Mouse (Mus musculus) midbrain, embryonic 14.5 days (tissue): Measurements from ENCODE around the gene Ssr2. TPM values are rescaled to one million over a fixed set of nuclear protein-coding genes. Genes with fewer than 3 reads are reported as not detected.

Source experiments
- ATAC-seq: fragments of 200-750 bp; cut with Nextera tagmentation; 2 replicates; pipeline ENCODE4 v1.8.0; 2017; ENCODE audit warnings: moderate number of reproducible peaks, moderate library complexity; ENCODE audit not compliant: low FRiP score, low TSS enrichment
- DNase-seq: peaks from one replicate; pipeline ENCODE4 v3.0.0-alpha.2; 2015
- H3K27ac ChIP-seq: fragments of 300-500 bp; sonication (generic); replicated peaks from 2 replicates; pipeline ENCODE4 v1.5.1; 2014; ENCODE audit warnings: mild to moderate bottlenecking, low read depth, low read length, moderate library complexity
- H3K27me3 ChIP-seq: fragments of 300-500 bp; sonication (generic); 2 replicates; pipeline ENCODE4 v1.6.1; 2014; ENCODE audit warnings: low read length, control low read depth, mixed read lengths; ENCODE audit not compliant: control insufficient read depth, insufficient read depth
- H3K36me3 ChIP-seq: fragments of 300-500 bp; sonication (generic); 2 replicates; pipeline ENCODE4 v1.6.1; 2014; ENCODE audit warnings: low read length, control low read depth; ENCODE audit not compliant: control insufficient read depth, insufficient read depth
- H3K4me1 ChIP-seq: fragments of 300-500 bp; sonication (generic); 2 replicates; pipeline ENCODE4 v1.6.1; 2014; ENCODE audit warnings: mild to moderate bottlenecking, antibody characterized with exemption, low read length, control low read depth; ENCODE audit not compliant: control insufficient read depth, insufficient read depth
- H3K4me2 ChIP-seq: fragments of 300-500 bp; sonication (generic); 2 replicates; pipeline ENCODE4 v1.6.1; 2014; ENCODE audit warnings: mild to moderate bottlenecking, low read length, moderate library complexity
- H3K4me3 ChIP-seq: fragments of 300-500 bp; sonication (generic); replicated peaks from 2 replicates; pipeline ENCODE4 v1.5.1; 2014; ENCODE audit warnings: low read depth, low read length
- H3K9ac ChIP-seq: fragments of 300-500 bp; sonication (generic); replicated peaks from 2 replicates; pipeline ENCODE4 v1.6.1; 2014; ENCODE audit warnings: mild to moderate bottlenecking, low read length, moderate library complexity
- H3K9me3 ChIP-seq: fragments of 300-500 bp; sonication (generic); 2 replicates; pipeline ENCODE4 v1.6.1; 2016; ENCODE audit warnings: low read length, control low read depth, mixed read lengths; ENCODE audit not compliant: control insufficient read depth
- WGBS: fragments of 180-500 bp; shearing (Covaris S2); extraction: QIAGEN DNeasy Blood & Tissue Kit; methylation state at CpG from one replicate; pipeline ENCODE4 v1.1.7; 2014; 5-methylcytosine and 5-hydroxymethylcytosine counted together
- polyA plus RNA-seq: library from polyadenylated mRNA; unstranded; fragments of >200 nt; fragmentation: Nextera tagmentation; extraction: Ambion mirVana; gene quantifications from 2 replicates; pipeline ENCODE4 v1.2.1, GENCODE M21; 2014

Gene Ssr2
- polyA plus RNA-seq, 1 experiment from 2014 or later, result 114 TPM

- H3K4me1 ChIP-seq, result peaks cover 62% of the 10 kb centered on the region
- no peaks in the 10 kb centered on the region for H3K9me3 ChIP-seq
- WGBS, result under 1% methylated on average over 18 of the region's 31 CpGs
- H3K27me3 ChIP-seq, result no peaks in the 10 kb centered on the region
- H3K9ac ChIP-seq, result peak within 1 kb of the TSS; percentile 98
- ATAC-seq (no peak), DNase-seq (no peak)
- peak within 1 kb of the TSS; percentile 98 for H3K4me2 ChIP-seq
- peak within 1 kb of the TSS; percentile 52 for H3K4me3 ChIP-seq
- H3K36me3 ChIP-seq, result peaks cover 26% of the 10 kb centered on the region
- peak within 1 kb of the TSS; percentile 99 for H3K27ac ChIP-seq
Measured at GRCm38 (mm10) chr3:88532299-88532674, 43.4 kb upstream of the Ssr2 start, which contains the start of gene Mex3a. Gene Mex3a, plus strand, starts transcription at chr3:88532395.

- H3K27me3 ChIP-seq, result no peaks in the 10 kb centered on the region
- peak overlapping the region; percentile 98 for H3K4me2 ChIP-seq
- H3K27ac ChIP-seq, result peak overlapping the region; percentile 99
- H3K4me3 ChIP-seq, result peak overlapping the region; percentile 52
- no peaks in the 10 kb centered on the region for H3K9me3 ChIP-seq
- ATAC-seq (peak; percentile 18), DNase-seq (peak; percentile 82)
- WGBS, result 0% methylated on average over 40 of the region's 40 CpGs
- peaks cover 62% of the 10 kb centered on the region for H3K4me1 ChIP-seq
- peaks cover 32% of the 10 kb centered on the region for H3K36me3 ChIP-seq
- H3K9ac ChIP-seq, result peak overlapping the region; percentile 98
Measured at GRCm38 (mm10) chr3:88532689-88533511, 42.8 kb upstream of the Ssr2 start.

DNA sequence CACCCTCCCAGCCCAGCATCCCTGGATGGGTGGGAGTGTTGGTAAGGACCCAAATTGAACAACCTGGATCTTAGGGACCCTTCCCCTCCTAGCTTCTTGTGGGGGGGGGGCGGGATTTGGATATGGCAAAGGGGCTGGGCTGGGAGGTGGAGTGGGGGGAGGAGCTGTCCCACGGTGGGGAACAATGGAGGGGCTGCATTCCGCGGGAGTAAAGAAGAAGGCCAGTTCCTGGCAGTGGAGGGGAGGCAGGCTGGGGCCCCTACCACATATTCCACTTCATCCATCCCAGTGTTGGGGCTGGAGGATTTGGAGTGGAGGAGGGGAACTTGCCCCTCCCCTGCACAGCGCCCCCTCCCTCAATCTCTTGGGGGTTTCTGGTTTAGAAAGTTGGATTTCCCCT is 42.0 kb upstream of the Ssr2 start:
- DNase-seq (peak; percentile 36), ATAC-seq (no peak)
- peak overlapping the region; percentile 52 for H3K4me3 ChIP-seq
- no peaks in the 10 kb centered on the region for H3K9me3 ChIP-seq
- H3K27ac ChIP-seq, result peak overlapping the region; percentile 99
- H3K27me3 ChIP-seq, result no peaks in the 10 kb centered on the region
- H3K4me2 ChIP-seq, result peak overlapping the region; percentile 98
- peak overlapping the region; percentile 98 for H3K9ac ChIP-seq
- WGBS, result 3% methylated on average over 5 of the region's 5 CpGs
- H3K4me1 ChIP-seq, result peaks cover 65% of the 10 kb centered on the region
- peaks cover 40% of the 10 kb centered on the region for H3K36me3 ChIP-seq

- DNase-seq, result no peak
- H3K4me1 ChIP-seq, result peaks cover 61% of the 10 kb centered on the region
- peak overlapping the region; percentile 72 for H3K27ac ChIP-seq
- H3K36me3 ChIP-seq, result peaks cover 49% of the 10 kb centered on the region
- 2% methylated on average over 3 of the region's 3 CpGs for WGBS
- peak overlapping the region; percentile 52 for H3K4me3 ChIP-seq
- H3K9ac ChIP-seq, result peak overlapping the region; percentile 98
- H3K9me3 ChIP-seq, result no peaks in the 10 kb centered on the region
- H3K4me2 ChIP-seq, result peak overlapping the region; percentile 98
- no peaks in the 10 kb centered on the region for H3K27me3 ChIP-seq
- ATAC-seq, result no peak
Measured at GRCm38 (mm10) chr3:88535005-88535404, 40.7 kb upstream of the Ssr2 start.

DNA sequence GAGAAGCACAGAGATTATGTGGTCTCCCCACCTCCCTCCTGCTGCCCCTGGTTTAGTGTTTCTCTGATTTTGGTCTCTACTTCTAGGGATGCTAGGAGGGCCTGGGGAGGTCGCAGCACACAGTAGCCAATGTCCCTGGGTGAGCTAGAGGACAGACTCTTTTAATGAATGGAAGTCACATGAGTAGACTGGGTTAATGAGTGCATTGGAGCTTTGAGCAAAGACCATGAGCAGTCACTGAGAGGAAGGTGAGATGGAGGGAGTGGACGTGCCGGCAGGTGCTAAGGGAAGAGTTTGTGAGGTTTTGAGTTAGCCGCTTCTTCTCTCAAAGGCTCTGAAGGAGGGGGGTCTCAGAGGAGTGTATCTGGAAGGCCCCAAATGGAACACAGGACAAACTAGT is 40.1 kb upstream of the Ssr2 start:
- H3K4me1 ChIP-seq, result peaks cover 61% of the 10 kb centered on the region
- ATAC-seq, result no peak
- H3K27ac ChIP-seq, result peak overlapping the region; percentile 72
- peak overlapping the region; percentile 52 for H3K4me3 ChIP-seq
- H3K36me3 ChIP-seq, result peaks cover 54% of the 10 kb centered on the region
- H3K27me3 ChIP-seq, result no peaks in the 10 kb centered on the region
- H3K4me2 ChIP-seq, result peak overlapping the region; percentile 98
- H3K9me3 ChIP-seq, result no peaks in the 10 kb centered on the region
- 23% methylated on average over 4 of the region's 4 CpGs for WGBS
- H3K9ac ChIP-seq, result peak overlapping the region; percentile 98
- DNase-seq, result peak; percentile 17

DNA sequence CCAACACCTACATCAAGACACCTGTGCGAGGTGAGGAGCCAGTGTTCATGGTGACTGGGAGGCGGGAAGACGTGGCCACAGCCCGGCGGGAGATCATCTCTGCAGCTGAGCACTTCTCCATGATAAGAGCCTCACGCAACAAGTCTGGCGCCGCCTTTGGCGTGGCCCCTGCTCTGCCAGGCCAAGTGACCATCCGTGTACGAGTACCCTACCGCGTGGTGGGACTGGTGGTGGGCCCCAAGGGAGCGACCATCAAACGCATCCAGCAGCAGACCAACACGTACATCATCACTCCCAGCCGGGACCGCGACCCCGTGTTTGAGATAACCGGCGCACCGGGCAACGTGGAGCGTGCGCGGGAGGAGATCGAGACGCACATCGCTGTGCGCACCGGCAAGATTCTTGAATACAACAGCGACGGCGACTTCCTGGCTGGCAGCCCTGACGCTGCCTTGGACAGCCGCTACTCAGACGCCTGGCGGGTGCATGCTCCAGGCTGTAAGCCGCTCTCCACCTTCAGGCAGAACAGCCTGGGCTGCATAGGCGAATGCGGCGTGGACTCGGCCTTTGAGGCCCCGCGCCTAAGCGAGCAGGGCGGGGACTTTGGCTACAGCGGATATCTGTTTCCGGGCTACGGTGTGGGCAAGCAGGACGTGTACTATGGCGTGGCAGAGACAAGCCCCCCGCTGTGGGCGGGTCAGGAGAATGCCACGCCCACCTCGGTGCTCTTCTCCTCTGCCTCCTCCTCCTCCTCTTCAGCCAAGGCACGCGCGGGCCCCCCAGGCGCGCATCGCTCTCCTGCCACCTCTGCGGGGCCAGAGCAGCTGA is 39.4 kb upstream of the Ssr2 start:
- Histone ChIP-seq H3K4me1 (peaks cover 63% of the 10 kb centered on the region), H3K9ac (peak overlapping the region; percentile 98), H3K4me2 (peak overlapping the region; percentile 98), H3K4me3 (peak overlapping the region; percentile 52), H3K9me3 (no peaks in the 10 kb centered on the region), H3K27ac (peak overlapping the region; percentile 72), H3K36me3 (peaks cover 61% of the 10 kb centered on the region), H3K27me3 (no peaks in the 10 kb centered on the region)
- ATAC-seq, result no peak
- DNase-seq, result peak; percentile 74
- 3% methylated on average over 64 of the region's 64 CpGs for WGBS

GRCm38 (mm10) chr3:88537146-88537545 is 38.5 kb upstream of the Ssr2 start:
- peaks cover 65% of the 10 kb centered on the region for H3K36me3 ChIP-seq
- H3K9ac ChIP-seq, result peak overlapping the region; percentile 98
- ATAC-seq (no peak), DNase-seq (no peak)
- H3K9me3 ChIP-seq, result no peaks in the 10 kb centered on the region
- peaks cover 70% of the 10 kb centered on the region for H3K4me1 ChIP-seq
- H3K27ac ChIP-seq, result peak overlapping the region; percentile 72
- WGBS, result 50% methylated on average over 6 of the region's 6 CpGs
- peak overlapping the region; percentile 52 for H3K4me3 ChIP-seq
- H3K4me2 ChIP-seq, result peak overlapping the region; percentile 98
- H3K27me3 ChIP-seq, result no peaks in the 10 kb centered on the region

DNA sequence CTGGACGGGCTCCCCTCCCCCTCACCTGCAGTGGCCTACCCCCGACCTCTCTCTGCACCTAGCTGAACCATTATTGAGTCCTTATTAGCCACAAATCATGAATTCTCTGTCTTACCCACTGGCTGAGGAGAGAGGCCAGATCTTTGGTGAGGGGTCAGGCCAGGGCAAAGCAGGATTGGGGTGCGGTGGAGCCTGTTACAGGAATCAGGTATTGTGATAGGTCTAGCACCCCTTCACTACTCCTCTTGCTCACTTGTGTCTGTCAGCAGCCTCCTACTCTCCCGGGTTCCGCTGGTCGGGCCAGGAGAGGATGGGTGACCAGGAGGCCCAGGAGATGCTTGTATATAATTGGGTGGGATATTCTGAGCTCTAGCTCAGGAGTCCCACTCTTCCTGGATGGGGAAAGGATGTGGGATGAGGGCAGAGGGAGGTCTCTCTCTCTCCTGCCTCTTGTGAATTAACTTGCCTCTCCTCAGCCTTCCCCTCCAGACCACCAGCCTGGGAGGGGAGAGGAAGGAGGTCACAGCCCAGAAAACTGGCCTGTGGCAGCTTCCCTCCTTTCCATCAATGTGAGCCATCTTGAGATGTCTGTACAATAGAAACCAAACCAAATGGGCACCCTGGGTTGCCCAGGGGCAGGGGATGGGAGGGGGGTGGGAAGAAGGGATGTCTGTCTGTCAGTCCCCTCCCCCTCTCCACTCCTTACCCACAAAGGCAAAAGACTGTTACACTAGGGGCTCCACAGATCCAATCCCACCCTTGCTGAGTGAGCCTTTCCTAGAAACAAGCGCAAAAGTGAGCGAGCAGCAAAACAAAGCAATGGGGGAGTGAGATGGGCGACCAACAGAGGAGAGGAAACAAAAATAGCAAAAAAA is 37.2 kb upstream of the Ssr2 start:
- Histone ChIP-seq H3K9ac (peak overlapping the region; percentile 23; the same call in 1 of the 2 replicates), H3K4me1 (peaks cover 70% of the 10 kb centered on the region), H3K27me3 (no peaks in the 10 kb centered on the region), H3K27ac (peak overlapping the region; percentile 76), H3K4me3 (peak overlapping the region; percentile 19), H3K4me2 (peak overlapping the region; percentile 42), H3K9me3 (no peaks in the 10 kb centered on the region), H3K36me3 (peaks cover 65% of the 10 kb centered on the region)
- WGBS, result 12% methylated on average over 9 of the region's 9 CpGs
- no peak for ATAC-seq
- DNase-seq, result peak; percentile 54
